Mouse (Mus musculus): Measurements from ENCODE around the gene A530032D15Rik. TPM values are rescaled to one million over a fixed set of nuclear protein-coding genes. Genes with fewer than 3 reads are reported as not detected.
"Not testable (repeated sequence)": the region's sequence is repeated elsewhere in the genome, so short reads cannot be mapped to it uniquely, and the experiment has no call there.

A530032D15Rik gene
- total RNA-seq, 2 experiments from 2014 or later, result 1.4 to 14.0 TPM

- not testable (repeated sequence) for ATAC-seq (replicated peaks; ENCODE audit: poor library complexity)
These were observed 38.0 kb downstream of the A530032D15Rik start for GRCm38 (mm10) chr1:85071690-85072089.

- ATAC-seq (replicated peaks; ENCODE audit: poor library complexity), result not testable (repeated sequence)
These were observed 73.9 kb downstream of the A530032D15Rik start for GRCm38 (mm10) chr1:85035801-85036200.

DNA sequence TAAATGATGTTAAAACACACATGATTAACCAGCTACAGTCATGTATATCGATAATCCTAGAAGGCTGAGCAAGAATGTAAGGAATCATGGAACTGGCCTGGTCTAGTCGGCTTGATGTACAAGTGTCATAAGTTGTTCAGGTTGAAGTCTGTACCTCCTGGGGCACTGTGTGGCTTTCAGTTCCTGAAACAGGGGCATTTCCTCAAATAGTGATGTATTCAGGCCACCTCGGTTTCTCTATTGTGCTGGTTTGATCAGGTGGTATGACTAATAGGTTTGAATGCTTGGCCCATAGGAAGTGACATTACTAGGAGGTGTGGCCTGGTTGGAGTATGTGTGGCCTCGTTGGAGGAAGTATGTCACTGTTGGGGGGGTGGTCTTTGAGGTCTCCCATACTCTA lies 75.3 kb downstream of the A530032D15Rik start:
- ATAC-seq (replicated peaks; ENCODE audit: poor library complexity), result not testable (repeated sequence)

DNA sequence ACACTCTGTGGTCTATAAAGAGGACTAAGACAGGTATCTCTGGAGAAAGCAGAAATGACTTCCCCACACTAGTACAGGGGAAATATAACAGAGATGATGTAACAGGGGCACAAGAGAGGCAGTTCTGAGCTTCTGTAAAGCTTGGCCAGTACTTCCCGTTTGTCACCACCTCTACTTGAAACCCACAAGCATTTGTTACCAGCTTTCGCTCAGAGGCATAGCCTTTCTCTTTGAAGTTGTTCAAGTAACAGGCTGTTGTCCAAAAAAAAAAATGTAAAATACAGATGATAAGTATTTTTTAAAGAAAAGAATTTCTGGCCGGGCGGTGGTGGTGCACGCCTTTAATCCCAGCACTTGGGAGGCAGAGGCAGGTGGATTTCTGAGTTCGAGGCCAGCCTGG lies 76.0 kb downstream of the A530032D15Rik start:
- not testable (repeated sequence) for ATAC-seq (replicated peaks; ENCODE audit: poor library complexity)

Other genes with a start within 250 kb of the A530032D15Rik start
- gene Slc16a14, start 174.7 kb downstream of the A530032D15Rik start, total RNA-seq (2015), result not detected in 2 replicates
- gene Slc16a14, start 174.7 kb downstream of the A530032D15Rik start, total RNA-seq (2017), result not detected in 2 replicates
- not detected in 2 replicates for gene Gm10553, start 9.7 kb downstream of the A530032D15Rik start, total RNA-seq (2015)
- gene Gm10553, start 9.7 kb downstream of the A530032D15Rik start, total RNA-seq (2017), result 1.2 TPM in 1 of 2 replicates, not detected in the other
- gene C130026I21Rik, start 160.7 kb upstream of the A530032D15Rik start, total RNA-seq (2015), result 16.1 and 17.2 TPM in 2 replicates
- 8.7 and 10.6 TPM in 2 replicates for gene C130026I21Rik, start 160.7 kb upstream of the A530032D15Rik start, total RNA-seq (2017)

Data from megakaryocyte progenitor cell, adult 5-6 weeks (primary cell).